Mouse (Mus musculus): ENCODE data around the gene Fuca2.
"Not testable (repeated sequence)": the region's sequence is repeated elsewhere in the genome, so short reads cannot be mapped to it uniquely, and the experiment has no call there.

The Fuca2 gene

GRCm38 (mm10) chr10:13499331-13499730, at the start of gene Fuca2:
Gene Fuca2, plus strand, starts transcription at chr10:13499540.
- DNase-seq: no peak

DNA sequence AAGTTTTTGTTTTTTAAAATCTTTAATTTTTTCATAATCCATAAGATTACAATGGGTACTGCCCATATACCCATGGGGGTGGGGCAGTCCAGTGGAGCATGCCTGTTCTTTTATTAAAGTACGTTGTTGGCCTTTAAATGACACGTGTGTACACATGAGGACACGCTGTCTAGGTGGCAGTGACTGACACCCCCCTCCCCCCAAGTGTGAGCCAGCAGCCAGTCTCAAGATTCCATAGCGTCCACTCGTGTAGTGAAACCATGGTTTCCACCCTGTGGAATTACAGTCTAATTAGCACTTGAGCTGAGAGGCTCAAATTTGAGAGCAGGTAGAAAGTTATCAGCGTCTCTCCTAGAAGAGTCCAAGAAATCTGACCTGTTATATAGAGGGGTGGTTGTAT, 47.7 kb upstream of the Fuca2 start:
- no peak for DNase-seq

GRCm38 (mm10) chr10:13453200-13453990, 45.9 kb upstream of the Fuca2 start:
- no peak for DNase-seq

DNA sequence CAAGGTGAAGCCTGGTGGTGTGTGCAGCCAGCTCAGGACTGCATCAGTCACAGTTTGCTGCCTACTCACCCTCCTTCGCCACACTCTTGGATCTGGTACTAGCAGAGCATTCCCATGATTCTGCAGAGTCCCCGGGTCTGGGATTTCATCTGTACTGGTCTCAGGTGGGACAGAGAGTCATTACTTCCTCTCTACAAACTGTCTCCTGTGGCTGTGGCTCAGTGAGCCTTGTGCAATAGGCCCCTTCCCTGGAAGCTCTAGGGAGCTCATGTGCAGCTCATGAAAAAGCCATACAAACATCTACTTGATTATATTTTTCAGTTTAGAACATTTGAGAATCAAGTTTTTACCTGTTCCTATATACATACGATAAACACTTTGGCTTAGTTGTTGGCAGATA, 35.0 kb upstream of the Fuca2 start:
- not testable (repeated sequence) for DNase-seq

GRCm38 (mm10) chr10:13466925-13467324, 32.4 kb upstream of the Fuca2 start:
- no peak for DNase-seq

DNA sequence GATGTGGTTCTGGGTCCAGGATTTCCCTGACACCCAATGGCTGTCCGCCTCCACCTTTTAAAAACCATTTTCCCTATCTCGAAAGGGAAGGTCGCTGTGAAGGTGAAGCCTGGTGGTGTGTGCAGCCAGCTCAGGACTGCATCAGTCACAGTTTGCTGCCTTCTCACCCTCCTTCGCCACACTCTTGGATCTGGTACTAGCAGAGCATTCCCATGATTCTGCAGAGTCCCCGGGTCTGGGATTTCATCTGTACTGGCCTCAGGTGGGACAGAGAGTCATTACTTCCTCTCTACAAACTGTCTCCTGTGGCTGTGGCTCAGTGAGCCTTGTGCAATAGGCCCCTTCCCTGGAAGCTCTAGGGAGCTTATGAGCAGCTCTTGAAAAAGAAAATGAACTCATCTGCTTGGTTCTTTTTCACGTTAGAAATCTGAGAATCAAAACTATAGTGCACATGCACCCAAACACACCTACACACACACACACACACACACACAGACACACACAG, 31.3 kb upstream of the Fuca2 start:
- DNase-seq: not testable (repeated sequence)

DNA sequence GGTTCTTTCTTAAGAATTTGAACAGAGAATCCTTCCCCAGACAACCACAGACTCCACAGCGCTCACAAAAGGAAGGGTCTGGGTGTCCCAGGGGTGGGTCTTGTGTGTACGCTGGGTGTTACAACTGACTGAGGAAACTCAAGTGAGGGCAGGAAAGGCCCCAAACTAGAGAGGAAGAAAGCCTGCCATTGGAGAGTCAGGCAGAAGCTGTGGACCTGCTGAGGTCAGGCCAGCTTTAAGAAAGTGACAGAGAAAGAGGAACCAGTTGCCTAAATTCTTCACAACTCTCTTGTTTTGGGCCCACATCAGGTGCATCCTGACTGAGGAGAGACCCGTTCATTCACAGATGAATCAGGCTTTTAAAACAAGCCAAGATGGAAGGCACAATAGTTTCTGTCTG, 29.1 kb upstream of the Fuca2 start:
- DNase-seq: no peak

GRCm38 (mm10) chr10:13473287-13473832, 26.0 kb upstream of the Fuca2 start:
- no peak for DNase-seq

DNA sequence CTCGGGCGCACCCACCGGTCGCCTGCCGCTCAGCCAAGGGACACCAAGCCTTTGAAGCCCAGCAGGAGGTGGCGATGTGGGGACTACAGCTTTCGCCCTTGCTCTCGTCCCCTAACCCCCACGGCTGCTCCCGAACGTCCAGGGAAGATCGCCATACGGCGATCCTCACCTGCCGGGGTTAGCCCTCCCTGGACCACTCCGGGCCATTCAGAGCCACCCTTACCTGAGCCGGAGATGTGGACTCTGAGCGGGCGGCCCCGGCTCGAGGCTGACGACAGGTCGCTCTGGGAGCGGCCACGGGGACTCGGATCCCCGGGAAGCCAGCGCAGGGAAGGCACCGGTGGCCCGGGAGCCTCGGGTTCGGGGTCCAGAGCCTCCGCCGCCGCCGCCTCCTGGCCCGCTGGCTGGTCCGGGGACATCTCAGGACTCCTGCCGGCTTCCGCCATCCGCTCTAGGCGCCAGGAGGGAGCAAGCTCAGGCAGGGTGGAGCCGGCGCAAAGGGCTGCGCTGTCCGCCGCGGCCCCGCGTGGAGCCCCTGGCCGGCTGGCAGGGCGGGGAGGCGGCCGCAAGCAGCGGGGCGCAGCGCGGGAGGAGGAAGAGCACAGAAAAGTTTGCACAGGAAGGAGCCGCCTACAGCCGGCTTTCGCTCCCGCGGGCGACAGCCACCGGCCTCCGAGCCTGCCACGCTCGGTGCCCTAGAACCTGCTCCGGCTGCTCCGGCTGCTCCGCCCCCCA, 25.3 kb upstream of the Fuca2 start, which contains the start of gene Phactr2:
TSS of gene Phactr2 (minus strand) at position 580 of the 735 bp plus-strand sequence.
- peak in 1 of 2 experiments; percentile 47 for DNase-seq

- no peak for DNase-seq
These were observed 24.8 kb upstream of the Fuca2 start for GRCm38 (mm10) chr10:13474568-13474955.

DNA sequence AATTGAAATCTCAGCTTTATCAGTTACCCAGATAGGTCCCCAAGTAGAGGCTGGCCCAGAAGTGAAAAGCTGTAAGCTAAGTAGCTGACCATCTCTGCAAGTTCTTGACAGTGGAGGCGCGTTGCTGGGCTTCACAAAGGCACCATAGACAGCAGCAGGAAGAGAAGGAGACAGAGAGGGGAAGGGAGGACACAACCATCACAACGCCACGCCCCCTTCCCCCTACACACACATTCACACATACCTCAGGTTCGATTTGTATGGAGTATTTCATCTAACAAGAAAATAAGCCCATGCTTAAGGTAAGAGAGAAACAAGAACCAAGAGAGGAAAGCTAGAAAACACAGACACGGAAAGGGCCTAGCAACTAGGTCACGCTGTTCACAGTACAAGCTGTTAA, 24.2 kb upstream of the Fuca2 start:
- no peak for DNase-seq

DNA sequence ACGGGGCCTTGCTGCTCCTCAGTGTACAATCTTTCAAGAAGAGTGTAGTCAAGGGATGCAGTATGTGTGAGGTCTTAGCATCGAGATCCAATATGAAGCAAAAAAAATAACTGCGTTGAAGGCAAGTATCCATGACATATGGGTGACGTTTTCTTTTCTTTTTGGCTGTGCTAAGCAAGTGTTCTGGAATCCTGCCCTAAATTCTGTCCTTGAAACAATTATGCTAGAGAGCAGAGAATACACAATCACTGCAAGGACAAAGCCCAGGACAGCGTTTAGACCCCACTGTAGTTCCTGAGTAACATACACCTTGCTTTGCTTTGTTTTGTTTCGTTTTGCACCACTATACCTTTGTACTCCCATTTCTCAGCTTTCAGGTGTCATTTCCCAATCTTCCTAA, 20.0 kb upstream of the Fuca2 start:
- no peak for DNase-seq

- no peak for DNase-seq
These were observed 13.4 kb upstream of the Fuca2 start for GRCm38 (mm10) chr10:13485958-13486357.

- no peak for DNase-seq
These were observed 9.7 kb upstream of the Fuca2 start for GRCm38 (mm10) chr10:13489671-13490070.

GRCm38 (mm10) chr10:13493978-13494686, 5.2 kb upstream of the Fuca2 start:
- peak; percentile 71 for DNase-seq

- no peak for DNase-seq
These were observed 3.0 kb upstream of the Fuca2 start for GRCm38 (mm10) chr10:13496315-13496714.

DNA sequence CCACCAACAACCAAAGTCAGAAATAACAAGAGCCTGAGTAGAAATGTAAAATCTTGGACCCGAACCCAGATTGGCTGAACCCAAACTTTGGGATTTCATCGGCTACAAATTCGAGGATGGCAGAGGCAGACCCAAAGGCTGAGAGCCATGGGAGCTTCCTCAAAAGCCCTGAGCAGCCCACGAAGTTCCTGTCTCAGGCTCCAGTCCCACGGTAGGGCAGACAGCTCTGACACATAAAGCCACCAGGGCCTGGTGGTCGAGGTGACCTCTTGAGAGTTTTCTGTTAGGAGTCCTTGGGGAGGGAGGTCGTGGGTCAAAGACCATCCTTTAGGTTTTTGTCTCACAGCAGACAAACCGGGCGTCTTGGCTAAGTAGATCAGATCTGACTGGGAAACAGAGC, 1.1 kb downstream of the Fuca2 start:
- DNase-seq: no peak

DNA sequence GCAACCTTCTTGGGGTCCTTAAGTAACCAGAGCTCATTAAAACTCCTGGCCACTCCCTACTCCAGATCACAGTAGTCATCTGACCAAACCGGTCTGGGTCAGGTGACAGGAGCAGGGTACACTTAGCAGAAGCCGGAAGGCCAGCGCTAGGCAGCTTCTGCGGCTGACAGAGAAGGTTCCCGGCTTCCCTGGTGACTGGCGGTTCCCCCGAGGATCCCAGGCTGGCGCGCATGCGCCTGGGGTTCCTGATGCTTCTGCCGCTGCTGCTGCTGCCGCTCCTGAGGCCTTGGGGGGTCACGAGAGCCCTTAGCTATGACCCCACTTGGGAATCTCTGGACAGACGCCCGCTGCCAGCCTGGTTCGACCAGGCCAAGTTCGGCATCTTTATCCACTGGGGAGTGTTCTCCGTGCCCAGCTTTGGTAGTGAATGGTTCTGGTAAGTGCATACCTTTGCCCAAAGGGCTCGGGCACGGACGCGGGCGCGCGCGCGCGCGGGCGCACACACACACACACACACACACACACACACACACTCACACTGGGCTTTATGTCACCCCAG, 1.7 kb downstream of the Fuca2 start:
- peak; percentile 93 to 94 for DNase-seq

- not testable (repeated sequence) for DNase-seq
These were observed 2.2 kb downstream of the Fuca2 start for GRCm38 (mm10) chr10:13501533-13501932.

DNA sequence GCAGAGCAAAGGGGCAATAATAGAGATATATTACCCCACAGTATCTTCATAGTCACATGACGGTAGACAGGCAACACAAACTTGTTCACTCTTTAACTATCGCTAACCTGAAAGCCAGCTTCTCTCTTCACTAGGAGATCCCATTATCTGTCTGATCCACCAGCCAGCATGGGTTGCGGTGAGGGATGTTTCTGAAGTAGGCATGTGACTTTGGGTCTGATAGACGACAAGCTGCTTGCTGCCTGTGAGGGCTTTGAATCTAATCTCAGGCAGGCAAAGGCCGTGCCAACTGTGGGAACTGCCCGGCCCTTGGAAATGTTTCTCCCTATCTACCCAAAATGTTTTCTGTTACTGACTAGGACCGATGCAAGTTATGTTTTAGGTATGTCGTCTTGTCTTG, 3.0 kb downstream of the Fuca2 start:
- DNase-seq: no peak

- no peak for DNase-seq
These were observed 22.5 kb downstream of the Fuca2 start for GRCm38 (mm10) chr10:13521857-13522256.

GRCm38 (mm10) chr10:13528155-13528554, 28.8 kb downstream of the Fuca2 start:
- no peak for DNase-seq

DNA sequence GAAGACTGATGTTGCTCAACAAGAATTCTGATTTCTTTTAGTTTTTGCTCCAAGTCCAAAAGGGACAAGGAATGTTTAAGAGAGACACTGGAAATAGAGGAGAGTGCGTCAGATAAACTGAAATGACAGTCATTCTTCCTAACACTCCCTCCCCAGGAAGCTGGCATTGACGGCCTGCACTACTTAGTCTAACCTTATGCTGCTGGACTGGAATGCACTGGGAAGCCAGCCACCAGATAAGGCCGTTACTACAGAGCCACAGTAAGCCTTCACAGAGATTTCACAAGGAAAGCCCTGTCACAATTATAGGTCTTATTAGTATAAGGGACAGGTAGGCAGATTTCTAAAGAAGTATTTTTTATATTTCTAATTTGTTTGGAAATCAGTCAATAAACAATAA, 35.4 kb downstream of the Fuca2 start:
- DNase-seq: no peak

All from kidney, adult 8-10 months (tissue).